Mouse (Mus musculus) lung, postnatal 36 days (tissue): ENCODE data around the gene Wdfy3.
A peak's percentile ranks its signal among the peaks of the same experiment; 100 is the strongest.
"Not testable (repeated sequence)": the region's sequence is repeated elsewhere in the genome, so short reads cannot be mapped to it uniquely, and the experiment has no call there.

Experiments used
- DNase-seq: peaks from one replicate; pipeline ENCODE4 v3.0.0; 2022; ENCODE audit warnings: mixed read lengths

The Wdfy3 gene

DNA sequence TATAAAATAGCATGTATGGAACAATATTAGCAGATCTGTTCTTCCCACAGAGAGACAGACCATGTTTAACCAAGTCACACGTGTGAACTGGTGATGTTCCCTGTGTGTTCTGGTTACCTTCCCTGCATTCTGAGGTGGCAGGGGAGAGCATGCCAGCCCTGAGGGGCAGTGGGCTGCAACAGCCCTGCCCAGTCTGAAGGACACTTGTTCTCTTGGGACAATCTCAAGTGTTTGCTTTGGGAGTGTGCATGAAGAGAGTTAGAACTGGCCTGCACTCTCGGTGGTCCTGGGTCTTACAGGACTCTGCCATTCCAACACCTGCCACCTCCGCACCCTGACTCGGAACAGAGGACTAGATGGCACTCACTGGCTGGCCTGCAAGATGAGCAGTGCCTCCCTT, 193.5 kb downstream of the Wdfy3 start:
- peak; percentile 70 for DNase-seq

DNA sequence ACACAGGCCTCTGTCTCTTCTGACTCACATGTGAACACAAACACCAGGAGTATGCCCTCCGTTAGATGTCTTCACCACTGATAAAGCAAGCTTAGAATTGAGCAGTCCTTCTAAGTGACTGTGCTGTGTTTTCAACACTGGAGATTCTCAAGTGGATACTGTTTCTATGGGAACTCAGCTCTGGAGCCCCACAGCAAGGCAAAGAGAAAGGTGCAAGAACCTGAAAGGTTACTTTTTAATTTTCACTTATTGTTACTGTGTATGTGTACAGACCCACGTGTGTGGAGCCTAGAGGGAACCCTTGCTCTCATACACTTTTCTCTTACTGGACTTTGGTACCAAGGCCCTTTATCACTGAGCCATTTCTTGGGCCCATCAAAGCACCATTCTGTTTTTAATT, 203.0 kb downstream of the Wdfy3 start:
- no peak for DNase-seq

DNA sequence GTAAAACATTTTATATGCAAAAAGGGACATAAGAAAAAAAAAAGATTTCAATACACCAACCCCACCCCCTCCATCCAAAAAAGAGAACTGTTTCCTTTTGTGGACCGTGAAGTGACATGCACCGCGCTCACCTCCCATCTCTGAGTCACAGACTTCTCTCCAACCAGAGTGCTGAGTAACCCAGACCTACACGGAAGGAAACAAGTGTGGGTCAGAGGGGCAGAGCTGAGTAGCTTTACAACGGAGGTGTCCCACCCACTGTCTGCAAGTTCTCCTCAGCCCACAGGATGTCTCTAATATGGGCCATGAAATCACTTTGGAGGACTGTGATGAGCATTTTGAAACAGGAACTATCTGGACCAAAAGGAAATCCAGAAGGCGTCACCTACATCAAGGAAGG, 205.8 kb downstream of the Wdfy3 start:
- no peak for DNase-seq

DNA sequence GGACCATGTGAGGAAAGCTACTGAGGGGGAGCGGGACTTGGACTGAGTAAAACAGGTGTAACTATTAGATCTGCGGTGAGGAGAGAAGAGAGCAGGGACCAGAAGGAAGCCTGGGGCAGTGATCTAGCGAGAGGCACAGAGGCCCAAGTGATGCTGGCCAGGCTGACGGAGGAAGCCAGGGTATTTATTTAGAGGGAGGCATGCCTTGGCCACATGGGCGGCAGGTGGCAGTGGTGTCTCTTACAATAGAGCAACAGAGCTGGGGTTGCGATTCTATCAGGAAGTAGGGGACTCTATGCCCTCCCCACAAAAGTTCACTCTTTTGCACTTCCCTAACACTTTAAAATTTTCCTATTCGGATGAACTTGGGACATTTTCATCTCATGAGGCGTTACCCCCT, 207.1 kb downstream of the Wdfy3 start:
- DNase-seq: no peak

DNA sequence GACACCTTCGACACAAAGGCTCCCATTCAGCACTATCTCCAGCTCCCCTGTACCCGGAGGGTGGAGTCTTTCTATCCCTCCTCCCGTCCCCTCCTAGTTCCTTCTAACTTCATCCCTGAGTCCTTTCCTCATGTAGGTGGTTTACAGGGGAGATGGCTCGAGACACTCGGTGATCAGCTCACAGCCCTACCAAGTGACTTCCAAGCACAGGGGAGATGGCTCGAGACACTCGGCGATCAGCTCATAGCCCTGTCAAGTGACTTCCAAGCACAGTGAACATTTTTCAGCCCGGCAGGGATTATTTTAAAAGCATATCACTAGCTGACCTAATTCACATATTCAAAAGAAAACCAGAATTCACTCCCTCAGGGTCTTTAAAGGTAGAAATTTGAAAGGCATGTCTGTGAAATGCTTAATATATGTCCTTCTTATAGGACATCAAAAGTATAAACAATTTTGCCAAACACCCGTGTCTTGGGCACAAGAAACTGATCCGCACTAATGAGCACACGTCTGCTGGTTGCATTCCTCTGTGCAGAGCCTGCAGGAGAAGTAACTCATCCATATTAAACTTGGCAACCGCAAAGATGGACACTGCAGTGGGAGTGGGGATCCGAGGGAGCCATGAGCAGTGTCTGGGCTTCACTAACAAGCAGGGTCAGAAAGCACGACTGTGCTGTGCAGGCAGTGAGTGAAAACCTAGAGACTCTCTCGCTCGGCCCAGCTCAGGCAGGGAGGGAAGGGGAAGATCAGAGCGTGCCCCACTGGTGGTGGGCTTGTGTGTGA, 207.7 kb downstream of the Wdfy3 start:
- no peak for DNase-seq

DNA sequence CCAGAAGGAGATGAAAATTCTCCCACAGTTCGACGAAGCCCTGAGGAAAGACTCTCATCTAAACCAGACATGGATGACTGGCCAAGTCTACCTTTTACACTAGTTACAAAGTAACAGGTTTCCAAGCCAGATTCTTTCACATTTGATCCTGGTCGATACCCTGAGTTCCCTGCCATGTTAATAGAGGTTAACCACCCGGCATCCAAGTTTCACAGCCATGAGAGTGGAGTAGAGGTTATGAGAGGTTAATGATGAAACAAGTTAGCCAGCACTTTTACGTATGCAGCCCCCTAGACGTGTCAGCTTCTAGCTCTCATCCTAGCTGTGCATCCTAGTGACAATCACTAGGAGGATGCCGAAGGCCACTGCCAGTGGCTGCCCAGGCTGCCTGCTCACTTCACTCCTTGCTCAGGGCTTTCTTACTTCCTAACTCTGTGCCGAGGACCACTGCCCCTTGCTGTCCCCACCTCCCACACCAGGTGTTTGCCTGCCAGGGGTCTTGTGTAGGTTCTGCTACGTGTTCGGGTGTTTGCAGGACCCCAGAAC, 210.8 kb downstream of the Wdfy3 start:
- DNase-seq: no peak

DNA sequence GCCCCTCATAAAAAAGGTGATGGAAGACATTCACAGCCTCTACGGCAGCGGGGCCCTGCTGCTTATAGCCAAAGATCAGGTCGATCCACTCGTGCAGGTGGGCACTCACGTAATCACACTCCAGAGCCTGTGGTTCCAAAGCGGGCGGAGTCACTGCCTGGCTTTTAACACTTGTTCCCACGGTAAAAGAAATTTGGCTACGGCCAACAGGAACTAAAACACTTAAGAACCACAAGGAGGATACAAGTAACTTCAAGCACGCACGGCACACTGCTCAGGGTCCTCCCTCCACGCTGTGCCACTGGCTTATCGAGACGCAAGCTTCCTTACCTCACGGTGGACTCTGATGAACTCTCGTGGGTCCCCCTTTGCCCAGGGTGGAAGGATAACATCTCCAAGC, 214.2 kb downstream of the Wdfy3 start:
- DNase-seq: peak; percentile 85

DNA sequence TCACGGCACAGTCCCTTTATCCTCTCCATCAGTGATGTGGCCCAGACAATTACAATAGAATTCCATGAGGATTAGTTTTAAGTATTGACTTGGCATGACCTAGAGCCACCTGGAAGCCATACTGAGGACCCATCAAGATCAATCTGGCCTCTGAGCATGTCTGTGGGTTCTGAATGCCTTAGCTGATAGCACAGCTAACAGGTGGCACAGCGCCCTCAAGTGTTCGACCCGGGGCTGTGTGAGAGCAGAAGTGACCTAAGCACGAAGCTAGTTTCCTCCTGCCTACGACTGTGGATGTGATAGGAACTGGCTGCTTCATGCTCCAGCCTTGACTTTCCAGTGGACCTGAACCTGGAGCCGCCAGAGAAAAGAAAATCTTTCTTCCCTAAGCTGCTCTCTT, 215.1 kb downstream of the Wdfy3 start:
- DNase-seq: peak; percentile 62

DNA sequence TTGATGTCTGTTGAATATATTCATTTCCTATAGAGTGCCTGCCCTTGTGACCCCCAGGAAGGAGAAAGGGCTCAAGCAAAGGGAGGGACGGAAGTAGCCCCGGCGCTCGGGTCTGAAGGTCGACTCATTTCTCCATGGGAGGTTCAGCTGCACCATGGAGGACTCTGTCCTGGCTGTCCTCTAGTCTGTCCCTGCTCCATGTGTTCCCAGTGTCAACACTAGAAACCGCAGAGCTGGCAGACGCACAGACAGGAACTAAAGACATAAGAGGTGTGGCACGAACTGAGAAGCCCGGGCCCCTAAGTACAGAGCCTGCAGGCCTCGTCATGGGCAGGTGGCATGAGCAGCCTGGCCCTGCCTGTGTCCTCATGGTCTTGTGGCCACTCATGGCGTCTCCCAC, 215.6 kb downstream of the Wdfy3 start:
- DNase-seq: peak; percentile 82

DNA sequence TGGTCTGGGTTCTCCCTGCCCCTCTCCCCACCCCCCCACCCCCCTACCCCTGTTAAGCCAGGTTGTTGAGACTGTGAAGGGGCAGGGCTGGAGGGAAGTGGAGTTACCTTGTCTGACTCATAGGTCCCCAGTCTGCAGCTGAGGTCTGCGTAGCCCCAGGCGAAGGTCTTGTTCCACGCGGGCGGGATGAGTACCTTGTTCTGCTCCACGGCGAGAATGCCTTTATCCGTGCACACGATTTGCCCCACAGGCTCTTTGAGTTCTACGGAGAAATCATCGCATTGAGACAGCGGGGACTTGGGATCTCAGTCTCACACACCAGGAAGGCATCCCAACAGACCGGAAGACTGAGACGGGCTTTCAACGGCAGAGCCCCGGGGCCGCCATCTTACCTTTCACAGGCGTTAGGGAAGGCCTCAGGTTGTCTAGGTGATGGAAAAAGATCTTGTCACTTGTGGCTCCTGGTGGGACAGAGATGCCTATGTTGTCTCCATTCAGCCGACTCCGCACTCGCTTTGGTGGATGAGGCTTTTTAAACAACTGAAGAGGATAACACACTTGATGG, 217.5 kb downstream of the Wdfy3 start:
- no peak for DNase-seq

DNA sequence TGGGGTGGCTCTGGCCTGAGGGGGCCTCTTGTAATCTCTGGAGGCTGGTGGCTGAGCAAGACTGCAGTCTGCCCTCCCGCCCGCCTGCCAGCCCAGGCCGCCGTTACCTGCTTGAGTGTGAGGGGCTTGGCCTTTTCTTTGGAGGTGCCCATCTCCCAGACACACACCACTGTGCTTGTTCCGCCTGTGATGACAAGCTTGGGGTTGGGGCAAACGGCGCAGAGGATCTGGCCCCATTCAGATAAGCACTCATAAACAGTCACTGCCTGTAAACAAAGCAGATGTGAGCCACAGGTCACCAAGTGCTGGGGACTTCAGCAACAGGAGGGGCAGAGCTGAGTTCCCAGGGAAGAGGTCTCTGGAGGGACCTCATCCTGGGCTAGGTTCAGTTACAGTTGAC, 218.6 kb downstream of the Wdfy3 start:
- no peak for DNase-seq

DNA sequence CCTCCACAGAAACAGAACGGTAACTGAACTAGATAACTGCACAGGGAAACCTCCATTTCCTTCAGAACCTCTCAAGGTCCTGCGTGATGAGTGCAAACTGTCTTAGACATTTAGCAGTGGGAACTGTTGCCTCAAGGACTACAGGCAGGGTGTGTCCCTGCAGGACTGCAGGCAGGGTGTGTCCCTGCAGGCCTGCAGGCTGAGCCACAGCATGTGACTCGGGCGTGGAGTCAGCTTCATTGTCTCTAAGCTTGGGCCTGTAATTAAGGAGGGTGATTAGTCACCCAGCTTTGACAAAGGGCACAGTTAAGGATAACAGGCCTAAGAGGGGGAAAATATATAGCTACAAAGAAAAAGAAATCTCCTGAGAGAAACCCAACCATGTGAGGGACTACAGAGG, 222.0 kb downstream of the Wdfy3 start:
- no peak for DNase-seq

DNA sequence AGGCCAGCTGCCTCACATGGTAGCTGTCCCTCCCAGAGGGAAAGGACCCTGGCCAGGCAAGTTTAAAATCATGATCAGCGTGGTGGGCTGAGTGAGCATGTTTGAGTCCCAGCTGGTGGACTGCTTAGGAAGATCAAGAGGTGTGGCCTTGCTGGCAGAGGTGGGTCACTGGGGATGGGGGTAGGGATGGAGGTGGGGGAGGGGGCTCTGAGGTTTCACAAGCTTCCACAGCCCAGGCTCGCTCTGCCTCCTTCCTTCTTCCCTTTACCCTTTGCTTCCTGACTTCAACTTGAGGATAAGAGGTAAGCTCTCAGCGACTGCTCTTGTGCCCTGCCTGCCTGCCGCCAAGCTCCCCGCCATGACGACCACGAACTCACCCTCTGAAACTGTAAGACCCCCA, 222.4 kb downstream of the Wdfy3 start:
- no peak for DNase-seq

DNA sequence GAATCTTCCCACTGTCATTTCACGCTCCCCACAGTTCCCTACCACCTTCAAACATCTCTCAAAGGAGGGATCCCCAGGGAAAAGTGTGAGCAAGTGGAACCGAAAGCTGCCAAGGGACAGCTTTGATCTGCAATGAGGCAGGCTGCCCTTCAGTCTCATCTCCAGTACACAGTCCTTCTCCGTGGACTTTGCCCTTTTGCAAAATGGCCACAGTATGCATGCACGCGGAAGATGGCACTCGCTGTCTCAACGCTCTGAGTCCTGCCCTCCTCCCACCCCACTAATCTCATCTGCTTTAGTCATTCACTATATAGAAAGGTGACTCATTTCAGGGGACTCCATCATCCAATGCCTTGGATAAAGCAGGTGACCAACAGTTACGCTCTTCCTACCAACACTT, 223.8 kb downstream of the Wdfy3 start:
- no peak for DNase-seq

DNA sequence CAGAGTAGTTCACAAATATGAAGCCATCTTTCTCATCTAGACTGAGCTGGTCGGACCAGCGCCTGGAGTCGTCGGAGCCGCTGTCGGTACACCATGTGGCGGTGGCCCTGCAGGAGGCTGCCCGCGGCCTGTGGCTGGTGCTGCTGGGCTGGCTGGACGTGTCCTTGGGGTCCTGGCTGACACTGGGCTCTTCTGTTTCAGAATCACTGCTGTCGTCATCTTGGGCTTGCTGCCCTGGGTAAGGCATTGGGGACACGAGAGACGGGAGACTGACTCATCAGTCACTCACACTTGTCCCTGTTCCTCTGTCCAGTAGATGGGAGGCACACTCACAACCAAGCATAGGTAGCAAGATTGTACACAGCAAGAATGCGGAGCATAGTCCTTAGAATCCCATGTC, 224.7 kb downstream of the Wdfy3 start:
- no peak for DNase-seq

DNA sequence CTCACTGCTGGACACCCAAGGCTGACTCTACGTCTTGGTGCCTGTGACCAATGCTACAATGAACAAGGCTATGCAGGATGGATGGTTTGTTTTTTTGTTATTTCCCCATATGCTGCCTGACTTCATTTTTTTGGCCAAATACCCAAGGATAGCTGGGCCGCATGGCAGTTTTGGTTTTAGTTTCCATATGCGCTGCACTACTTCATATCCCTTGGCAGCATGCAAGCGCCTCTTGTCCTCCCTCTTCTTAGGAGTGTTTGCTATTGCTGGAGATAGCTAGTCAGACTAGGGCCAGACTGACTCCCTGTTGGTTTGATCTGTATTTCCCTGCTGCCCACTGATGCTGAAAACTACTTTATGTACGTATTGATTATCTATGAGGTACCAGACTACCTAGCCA, 229.2 kb downstream of the Wdfy3 start:
- DNase-seq: peak; percentile 21

DNA sequence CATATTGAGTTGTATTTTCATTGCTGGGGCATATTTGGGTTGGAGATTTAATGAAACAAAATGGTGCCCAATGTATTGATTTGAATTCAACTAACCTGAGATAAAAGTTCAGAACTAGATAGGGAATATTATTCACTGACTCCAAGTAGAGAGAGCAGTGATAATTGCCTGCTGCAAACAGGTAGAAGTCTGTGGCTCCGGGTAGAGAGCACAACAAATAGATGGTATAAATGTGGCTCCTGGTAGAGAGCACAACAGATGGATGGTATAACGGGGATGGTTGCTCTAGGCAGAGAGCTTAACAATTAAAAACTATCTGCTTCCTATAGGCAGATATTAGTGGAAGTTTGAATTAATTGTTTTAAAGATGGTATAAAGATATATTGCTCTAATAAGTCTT, 232.1 kb downstream of the Wdfy3 start:
- DNase-seq: not testable (repeated sequence)

DNA sequence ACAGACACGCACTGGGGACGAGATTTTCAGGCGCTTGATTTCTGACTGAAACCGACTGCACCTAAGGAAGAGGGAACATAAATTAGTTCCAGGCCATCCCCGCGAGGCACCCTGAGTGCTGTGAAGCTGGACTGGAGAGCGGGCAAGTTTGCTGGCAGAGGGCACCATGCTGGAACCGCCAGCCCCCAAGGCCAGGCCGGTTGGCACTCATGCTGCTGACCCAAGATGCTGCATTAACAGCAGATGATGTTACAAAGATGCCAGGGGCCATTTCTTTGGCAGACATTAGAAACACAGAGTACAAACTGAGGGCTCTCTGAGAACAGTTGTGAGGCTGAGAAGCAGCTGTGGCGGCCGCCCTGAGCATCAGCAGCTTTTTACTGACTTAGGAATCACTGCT, 233.5 kb downstream of the Wdfy3 start:
- DNase-seq: no peak

DNA sequence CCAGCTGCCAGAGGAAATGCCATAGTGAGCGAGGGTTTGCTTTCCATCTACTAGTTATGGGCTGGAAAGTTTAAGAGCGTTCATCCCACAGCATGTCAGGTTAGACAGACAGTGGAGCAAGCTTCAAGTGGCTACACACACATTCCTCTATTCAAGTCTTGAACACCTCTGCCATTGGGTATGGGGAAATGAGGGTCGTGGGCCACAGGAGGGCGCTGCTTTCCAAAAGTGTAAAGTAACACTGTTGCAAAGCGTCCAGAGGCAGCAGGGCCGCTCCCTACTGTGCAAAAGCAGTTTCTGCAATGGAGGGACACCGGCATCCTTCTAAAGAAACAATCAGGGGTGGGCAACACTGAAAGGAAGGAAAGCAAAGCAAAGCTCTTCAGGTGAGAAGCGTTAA, 235.8 kb downstream of the Wdfy3 start:
- DNase-seq: peak; percentile 56

DNA sequence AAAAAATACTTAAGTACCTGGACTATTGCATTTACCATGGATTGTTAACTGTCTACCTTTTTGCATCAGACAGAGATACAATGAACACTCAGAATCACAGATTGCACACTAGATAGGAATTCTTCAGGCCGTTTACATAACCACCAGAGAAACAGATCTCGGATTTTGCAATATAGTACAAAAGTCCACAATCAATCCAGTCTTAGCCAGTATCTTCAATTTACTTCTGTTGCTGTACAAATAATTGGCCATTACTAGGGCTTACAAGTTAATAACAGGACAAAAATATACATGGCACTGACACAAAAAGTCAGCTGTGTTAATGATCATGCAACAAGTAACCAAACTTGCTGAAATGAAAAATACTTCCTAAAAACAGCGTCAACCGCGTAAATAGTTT, 236.7 kb downstream of the Wdfy3 start:
- DNase-seq: no peak

DNA sequence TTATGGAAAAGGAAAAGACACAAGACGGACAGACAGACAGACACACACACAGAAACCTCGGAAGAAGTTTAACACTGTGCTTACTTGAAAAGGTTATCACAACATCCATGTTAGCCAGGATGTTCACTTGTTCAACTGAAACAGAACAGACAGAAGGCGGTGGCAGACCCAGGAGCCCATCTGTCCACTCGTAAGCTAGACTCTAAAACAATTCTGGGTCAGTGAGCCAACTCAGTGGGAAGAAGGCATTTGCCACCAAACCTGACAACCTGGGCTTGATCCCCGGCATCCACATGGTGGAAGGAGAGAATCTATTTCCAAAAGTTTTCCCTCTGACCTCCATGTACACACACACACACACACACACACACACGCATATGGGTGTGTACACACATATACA, 237.7 kb downstream of the Wdfy3 start:
- DNase-seq: no peak

DNA sequence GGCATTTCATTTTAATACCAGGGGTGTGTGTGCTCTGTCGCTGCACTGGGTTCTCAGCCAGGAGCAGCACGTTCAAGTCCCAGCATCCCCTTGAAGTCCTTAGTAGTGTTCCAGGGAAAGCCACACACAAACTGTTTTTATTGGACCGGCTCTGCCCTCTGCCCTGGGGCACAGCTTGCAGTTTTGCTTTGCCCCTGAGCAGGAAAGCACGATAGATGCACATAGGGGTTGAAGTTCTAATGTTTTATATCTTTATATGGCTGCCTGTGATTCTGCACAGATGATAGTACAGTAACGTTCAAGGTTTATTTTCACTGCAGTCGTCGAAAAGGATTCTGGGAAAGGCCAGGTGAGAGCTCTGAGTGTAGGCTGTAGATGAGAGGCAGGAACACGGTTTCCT, 239.5 kb downstream of the Wdfy3 start:
- DNase-seq: no peak

DNA sequence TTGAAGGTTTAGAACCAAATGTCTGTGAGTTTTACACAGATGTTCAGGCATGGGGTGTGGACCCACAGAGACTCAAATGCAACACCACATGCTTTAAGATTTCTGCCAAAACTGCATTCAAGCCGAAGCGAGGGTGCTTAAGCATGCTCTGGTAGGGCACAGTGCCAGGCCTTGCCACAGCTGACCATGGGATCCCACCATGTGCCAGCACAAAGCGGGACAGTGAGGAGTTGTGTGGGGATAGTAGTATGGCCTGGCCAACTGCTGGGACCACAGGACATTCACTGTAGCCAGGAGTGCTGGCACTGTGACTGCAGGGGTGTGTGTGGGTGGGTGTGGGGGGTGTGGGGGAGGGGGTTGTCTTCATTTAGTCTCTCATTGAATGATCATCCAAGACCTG, 240.8 kb downstream of the Wdfy3 start:
- no peak for DNase-seq

DNA sequence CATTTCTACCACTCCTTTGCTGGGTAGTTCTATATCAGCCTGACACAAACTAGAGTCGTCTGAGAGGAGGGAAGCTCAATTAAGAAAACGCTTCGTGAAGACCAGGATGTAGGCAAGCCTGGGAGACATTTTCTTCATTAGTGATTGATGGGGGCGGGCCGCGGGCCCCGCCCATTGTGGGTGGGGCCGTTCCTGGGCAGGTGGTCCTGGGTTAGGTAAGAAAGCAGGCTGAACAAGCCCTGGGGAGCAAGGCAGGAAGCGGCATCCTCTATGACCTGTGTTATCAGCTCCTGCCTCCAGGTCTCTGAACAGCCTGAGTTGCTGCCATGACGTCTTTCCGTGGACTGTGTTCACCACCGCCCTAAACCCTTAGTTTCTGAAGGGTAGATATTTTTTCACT, 242.2 kb downstream of the Wdfy3 start:
- DNase-seq: peak; percentile 20

DNA sequence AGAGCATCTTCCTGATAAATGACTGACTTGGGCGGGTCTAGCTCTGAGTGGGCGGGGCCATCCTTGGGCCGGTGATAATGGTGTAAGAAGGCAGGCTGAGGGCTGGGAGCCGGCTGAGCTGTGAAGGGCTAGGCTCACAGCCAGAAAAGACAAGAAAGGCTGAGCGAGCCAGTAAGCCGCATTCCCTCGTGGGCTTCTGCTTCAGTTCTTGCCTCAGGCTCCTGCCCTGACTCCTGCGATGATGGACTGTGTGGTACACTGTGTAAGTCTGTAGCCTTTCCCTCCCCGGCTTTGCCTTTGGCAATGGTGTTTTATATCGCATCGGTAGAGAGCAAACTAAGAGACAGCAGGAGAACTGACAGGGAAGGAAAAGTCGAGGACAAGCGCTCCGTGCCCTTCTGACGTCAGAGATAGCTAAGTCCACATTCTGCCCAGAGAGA, 243.2 kb downstream of the Wdfy3 start:
- peak; percentile 58 for DNase-seq
